Mouse (Mus musculus): ENCODE data around the gene Eif4ebp2.

- TF ChIP-seq CTCF (IDR thresholded peaks at IDR 0.05; ENCODE audit: low read depth) (no peak), EP300 (IDR thresholded peaks at IDR 0.05; ENCODE audit: low read depth) (no peak)
These were observed 42.3 kb downstream of the Eif4ebp2 start for GRCm38 (mm10) chr10:61410193-61410592.

All from liver, postnatal 0 days (tissue).